Mouse (Mus musculus) kidney, adult 2 months (tissue): Measurements from ENCODE around the gene Tcf20.

Experiments
- CTCF ChIP-seq: fragments of 200-500 bp; conservative IDR thresholded peaks from 2 replicates; pipeline ENCODE4 v1.5.1; 2011; ENCODE audit warnings: low read depth, mild to moderate bottlenecking, control low read depth, low read length, moderate library complexity, mixed read lengths; ENCODE audit not compliant: insufficient read depth, insufficient read length
- POLR2A ChIP-seq: fragments of 200-500 bp; IDR thresholded peaks from one replicate; pipeline ENCODE4 v1.6.1; 2011; ENCODE audit warnings: low read depth, low read length, control low read depth

DNA sequence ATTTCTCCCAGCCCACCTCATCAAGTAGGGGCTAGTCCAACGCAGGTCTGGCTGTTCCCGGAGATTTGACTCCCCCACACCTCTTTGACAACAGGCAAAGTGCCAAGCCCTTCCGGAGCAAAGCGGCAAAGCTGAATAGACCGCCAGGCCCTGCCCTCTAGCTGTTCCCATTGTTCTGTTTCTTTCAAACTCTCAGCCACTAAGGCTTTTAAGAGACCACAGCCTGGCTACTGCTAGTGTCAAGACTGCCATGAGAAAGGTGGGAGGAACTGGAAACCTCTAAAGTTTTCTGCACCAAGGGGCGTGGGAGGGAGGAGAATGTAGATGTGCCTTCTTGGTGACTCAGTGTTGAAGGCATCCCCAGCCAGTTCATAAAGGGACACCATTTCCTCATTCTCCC is 86.4 kb downstream of the Tcf20 start:
- TF ChIP-seq CTCF (no peak), POLR2A (no peak)
